Comparison of ENCODE assay signal across 8 mouse cellular contexts in genomic region chr5:34336775-34337450, GRCm38 (mm10). TPM values are rescaled to one million over a fixed set of nuclear protein-coding genes. Genes with fewer than 3 reads are reported as not detected.
DNase-seq lines count a peak whose midpoint lies in the region; TF ChIP-seq lines count a peak whose summit lies in the region.

No protein-coding gene starts in this region.

- TF ChIP-seq POLR2A in bone marrow, adult 2 months (IDR thresholded peaks at IDR 0.05; ENCODE audit: borderline replicate concordance, control insufficient read depth, low read depth, low read length), result no peak

- WGBS in bone marrow, adult 2 months, result under 1% methylated on average over 42 of the region's 42 CpGs
- WGBS in forebrain, embryonic 10.5 days, result under 1% methylated on average over 42 of the region's 42 CpGs

- no peaks in the 10 kb centered on the region for H3K9me3 ChIP-seq in forebrain, embryonic 10.5 days

- no peaks in the 10 kb centered on the region; the same call in 1 of the 2 replicates for H3K4me1 ChIP-seq in bone marrow, adult 2 months (ENCODE audit: control insufficient read depth, insufficient read depth, low read length)
- peaks cover 28% of the 10 kb centered on the region for H3K4me1 ChIP-seq in forebrain, embryonic 10.5 days

- peak; percentile 83 for DNase-seq in ES-CJ7 (ENCODE audit: low read depth, low spot score)
- DNase-seq in forebrain, embryonic 10.5 days (ENCODE audit: extremely low spot score, low spot score), result peak; percentile 75
- DNase-seq in heart, postnatal 4 days, result peak; percentile 68
- DNase-seq in layer of hippocampus, adult 2 months (ENCODE audit: low spot score in 2 of 2), result peak; percentile 26 to 29
- peak; percentile 67 to 75 for DNase-seq in lung, postnatal 4 days
- DNase-seq in retina, postnatal 1 day, result peak; percentile 70
- peak; percentile 81 for DNase-seq in thymus, postnatal 4 days

- H3K27ac ChIP-seq in bone marrow, adult 2 months (ENCODE audit: control insufficient read depth, insufficient read depth, low read depth, low read length, poor library complexity), result peak overlapping the region; percentile 92
- peak overlapping the region; percentile 99 for H3K27ac ChIP-seq in forebrain, embryonic 10.5 days
- H3K27ac ChIP-seq in layer of hippocampus, adult 2 months, result peak overlapping the region; percentile 85

- no peaks in the 10 kb centered on the region for H3K27me3 ChIP-seq in forebrain, embryonic 10.5 days (ENCODE audit: poor library complexity, severe bottlenecking)

- peak overlapping the region; percentile 84 for H3K4me3 ChIP-seq in bone marrow, adult 2 months (replicated peaks; ENCODE audit: control insufficient read depth, low read depth, low read length)
- H3K4me3 ChIP-seq in forebrain, embryonic 10.5 days, result peak overlapping the region; percentile 98
- peak overlapping the region; percentile 97 for H3K4me3 ChIP-seq in layer of hippocampus, adult 2 months

- TF ChIP-seq CTCF in bone marrow, adult 2 months (IDR thresholded peaks at IDR 0.05; ENCODE audit: control insufficient read depth, insufficient read depth, low read length), result no peak
- TF ChIP-seq CTCF in layer of hippocampus, adult 2 months (conservative IDR thresholded peaks at IDR 0.05), result no peak

- H3K36me3 ChIP-seq in forebrain, embryonic 10.5 days (replicated peaks), result peaks cover 31% of the 10 kb centered on the region

RNA-seq across cellular contexts. Expression of gene Rnf4, which starts 0.8 kb away (rescaled TPM):
- 29.9 and 55.2 TPM in 2 replicates for polyA plus RNA-seq in bone marrow, adult 2 months (2011; ENCODE audit: insufficient read depth, insufficient read length, low replicate concordance, missing spikeins)
- 206 and 209 TPM in 2 replicates for polyA plus RNA-seq in forebrain, embryonic 10.5 days (2016; fragmentation: Nextera tagmentation; extraction: Ambion mirVana)
- 10 to 100 TPM; 85.8 to 86.3 TPM for total RNA-seq in heart, postnatal 4 days (2021)
- total RNA-seq in layer of hippocampus, adult 2 months (2021), result 10 to 100 TPM; 80.5 to 81.0 TPM

RNA-seq across cellular contexts. Expression of gene Fam193a, which starts 32.8 kb away (rescaled TPM):
- 13.0 and 23.9 TPM in 2 replicates for polyA plus RNA-seq in bone marrow, adult 2 months (2011; ENCODE audit: insufficient read depth, insufficient read length, low replicate concordance, missing spikeins)
- 12.2 and 13.8 TPM in 2 replicates for polyA plus RNA-seq in forebrain, embryonic 10.5 days (2016; fragmentation: Nextera tagmentation; extraction: Ambion mirVana)
- 10 to 100 TPM; 36.0 to 41.7 TPM for total RNA-seq in heart, postnatal 4 days (2021)
- total RNA-seq in layer of hippocampus, adult 2 months (2021), result 10 to 100 TPM; 42.6 to 46.4 TPM

RNA-seq across cellular contexts. Expression of gene Cfap99, which starts 48.5 kb away (rescaled TPM):
- not detected in 2 replicates for polyA plus RNA-seq in bone marrow, adult 2 months (2011; ENCODE audit: insufficient read depth, insufficient read length, low replicate concordance, missing spikeins)
- not detected in 2 replicates for polyA plus RNA-seq in forebrain, embryonic 10.5 days (2016; fragmentation: Nextera tagmentation; extraction: Ambion mirVana)
- not detected for total RNA-seq in heart, postnatal 4 days (2021)
- under 1 TPM; 0.22 to 0.56 TPM for total RNA-seq in layer of hippocampus, adult 2 months (2021)

RNA-seq across cellular contexts. Expression of gene Zfyve28, which starts 48.7 kb away (rescaled TPM):
- 1.0 and 3.0 TPM in 2 replicates for polyA plus RNA-seq in bone marrow, adult 2 months (2011; ENCODE audit: insufficient read depth, insufficient read length, low replicate concordance, missing spikeins)
- polyA plus RNA-seq in forebrain, embryonic 10.5 days (2016; fragmentation: Nextera tagmentation; extraction: Ambion mirVana), result 1.1 and 1.9 TPM in 2 replicates
- 1 to 10 TPM; 1.5 to 2.5 TPM for total RNA-seq in heart, postnatal 4 days (2021)
- total RNA-seq in layer of hippocampus, adult 2 months (2021), result 10 to 100 TPM; 35.0 to 35.8 TPM

Comparison
In these comparisons a context has a peak if more than half of its experiments do, and no peak if none do; other contexts are left out.
1. Peak in every context shown above with its lines: DNase-seq, H3K4me3 ChIP-seq and H3K27ac ChIP-seq.
2. DNase-seq: peak in every context shown above with its lines; median percentile 83 in ES-CJ7; 81 in thymus, postnatal 4 days; 75 in forebrain, embryonic 10.5 days; 71 in lung, postnatal 4 days; 70 in retina, postnatal 1 day; 68 in heart, postnatal 4 days; 28 in layer of hippocampus, adult 2 months.